Mouse (Mus musculus) small intestine, adult 2 months (tissue): ENCODE data around the gene Rbm17.

ENCODE experiments used
- CTCF ChIP-seq: fragments of 200-500 bp; IDR thresholded peaks from 2 replicates; pipeline ENCODE4 v1.5.1; 2012; ENCODE audit warnings: low read depth, mild to moderate bottlenecking, control low read depth, inconsistent platforms, low read length, moderate library complexity, mixed read lengths; ENCODE audit not compliant: insufficient replicate concordance, insufficient read length; ENCODE audit errors: extremely low read depth
- POLR2A ChIP-seq: fragments of 200-500 bp; IDR thresholded peaks from 2 replicates; pipeline ENCODE4 v1.6.1; 2012; ENCODE audit warnings: low read depth, mild to moderate bottlenecking, control low read depth, inconsistent platforms, low read length, moderate library complexity

DNA sequence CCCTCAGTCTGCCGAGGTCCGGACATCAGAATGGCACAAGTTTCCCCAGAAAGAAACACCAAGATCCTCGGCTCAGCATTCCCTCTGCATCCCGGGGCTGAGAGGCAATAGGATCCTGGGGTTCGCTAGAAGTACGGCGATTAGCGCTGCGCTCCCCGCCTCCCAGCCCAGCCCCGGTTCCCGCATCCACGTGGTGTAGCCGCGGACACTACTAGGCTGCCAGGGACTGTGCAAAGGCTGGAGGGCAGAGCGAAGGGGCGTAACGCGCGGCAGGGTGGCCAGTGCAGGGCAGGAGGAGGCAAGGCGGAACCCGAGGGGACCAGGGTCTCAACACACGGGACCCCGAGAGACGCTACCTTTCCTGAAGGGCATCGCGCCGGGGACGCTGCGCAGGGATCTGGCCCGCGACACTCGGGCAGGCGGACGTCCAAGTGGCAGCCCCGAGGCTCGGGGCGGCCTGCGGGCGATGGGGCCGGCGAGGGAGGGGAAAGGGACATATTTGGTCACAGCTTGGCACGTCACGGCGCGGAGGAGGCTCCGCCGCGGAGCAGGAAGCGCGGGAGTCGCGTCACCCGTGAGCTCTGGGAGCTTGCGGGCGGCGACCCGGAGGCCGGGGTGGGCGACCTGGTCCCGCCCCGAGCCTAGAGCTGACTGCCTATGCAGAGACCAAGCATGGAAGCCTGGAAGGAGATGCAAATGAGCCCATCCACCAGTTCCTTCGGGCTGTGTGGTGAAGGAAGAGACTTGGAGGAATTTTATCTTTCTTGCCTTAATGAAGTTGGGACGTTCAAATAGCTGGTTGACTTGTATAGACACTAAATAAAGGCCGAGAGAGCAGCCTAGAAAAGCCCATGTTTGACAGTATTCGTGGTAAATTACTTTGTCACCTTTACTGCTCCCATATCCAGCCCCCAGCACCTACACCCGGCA lies 50.2 kb downstream of the Rbm17 start, which contains the start of gene Pfkfb3:
- TF ChIP-seq CTCF (no peak), POLR2A (no peak)
